Mouse (Mus musculus) lung, adult 2 months (tissue): ENCODE measurements around the gene Vps11. TPM values are rescaled to one million over a fixed set of nuclear protein-coding genes. Genes with fewer than 3 reads are reported as not detected.
"Not testable (repeated sequence)": the region's sequence is repeated elsewhere in the genome, so short reads cannot be mapped to it uniquely, and the experiment has no call there.

Experiments used
- DNase-seq: peaks from one replicate; pipeline ENCODE4 v3.0.0; 2022
- H3K4me1 ChIP-seq: fragments of 200-500 bp; 2 replicates; pipeline ENCODE4 v1.6.1; 2011; ENCODE audit warnings: low read length; ENCODE audit not compliant: control insufficient read depth, insufficient read depth
- H3K4me3 ChIP-seq: fragments of 200-500 bp; replicated peaks from 2 replicates; pipeline ENCODE3; 2011; ENCODE audit warnings: low read depth, mild to moderate bottlenecking, control low read depth, low read length; ENCODE audit errors: extremely low read depth
- CTCF ChIP-seq: fragments of 200-500 bp; IDR thresholded peaks from 2 replicates; pipeline ENCODE4 v1.5.1; 2011; ENCODE audit warnings: mild to moderate bottlenecking, low read length, control low read depth; ENCODE audit not compliant: insufficient read depth
- POLR2A ChIP-seq: fragments of 200-500 bp; IDR thresholded peaks from 2 replicates; pipeline ENCODE4 v1.6.1; 2011; ENCODE audit warnings: low read depth, mild to moderate bottlenecking, control low read depth, low read length, borderline replicate concordance; ENCODE audit errors: extremely low read depth
- WGBS: fragments of 180-500 bp; shearing (Covaris S2); methylation state at CpG from one replicate; pipeline ENCODE4 v1.1.7; 2018; 5-methylcytosine and 5-hydroxymethylcytosine counted together
- polyA plus RNA-seq: library from polyadenylated mRNA; depleted of rRNA; stranded (reverse); fragments of >200 nt; gene quantifications from 2 replicates; pipeline ENCODE4 v1.2.3, GENCODE M21; 2012

Gene Vps11
- polyA plus RNA-seq, 1 experiment, result 30.2 TPM

- DNase-seq, result peak; percentile 49
- Histone ChIP-seq H3K4me3 (peak overlapping the region; percentile 82), H3K4me1 (peaks cover 8% of the 10 kb centered on the region; the same call in 1 of the 2 replicates)
- 1% methylated on average over 22 of the region's 22 CpGs for WGBS
- TF ChIP-seq POLR2A, result no peak
- TF ChIP-seq CTCF, result no peak
These were observed 34.3 kb downstream of the Vps11 start for GRCm38 (mm10) chr9:44327064-44327711.

GRCm38 (mm10) chr9:44326371-44327063 lies 35.0 kb downstream of the Vps11 start:
- WGBS, result under 1% methylated on average over 38 of the region's 38 CpGs
- peak; percentile 77 for DNase-seq
- TF ChIP-seq POLR2A (peak; percentile 84; the same call in 1 of the 2 replicates), CTCF (no peak)
- Histone ChIP-seq H3K4me1 (peaks cover 8% of the 10 kb centered on the region; the same call in 1 of the 2 replicates), H3K4me3 (peak overlapping the region; percentile 82)

DNA sequence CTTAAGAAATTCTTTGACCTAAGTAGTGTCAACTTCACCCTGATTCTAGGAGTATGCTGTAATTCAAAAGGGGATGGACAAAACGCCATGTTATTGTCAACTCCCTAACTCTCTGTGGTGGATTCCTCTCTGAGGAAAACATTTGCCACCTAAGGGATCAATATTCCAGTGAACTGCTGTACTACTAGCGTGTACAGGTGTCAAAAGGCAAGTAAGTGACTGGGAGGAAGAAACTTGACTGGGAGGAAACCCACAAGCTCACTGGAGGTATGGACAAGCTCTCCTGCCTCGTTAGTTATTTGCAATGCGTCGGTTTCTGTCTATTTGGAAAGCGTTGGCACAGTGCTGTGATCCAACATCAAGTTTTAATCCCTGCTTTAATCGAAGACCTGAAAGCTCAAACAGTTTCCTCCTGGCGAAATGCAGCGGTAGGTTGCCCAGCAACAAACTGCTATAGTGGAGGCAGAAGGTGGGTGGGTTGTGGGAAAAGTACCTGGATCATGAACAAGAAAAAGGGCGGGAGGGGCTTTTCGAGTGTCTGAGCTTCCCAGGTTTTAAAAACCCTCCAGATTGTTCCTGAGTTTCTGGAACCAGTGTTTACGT lies 35.6 kb downstream of the Vps11 start, which contains the start of gene Dpagt1:
Gene Dpagt1, plus strand, starts transcription at position 252 of the 603 bp plus-strand sequence.
- TF ChIP-seq POLR2A, result no peak
- TF ChIP-seq CTCF, result no peak
- 2% methylated on average over 12 of the region's 12 CpGs for WGBS
- no peak for DNase-seq
- peaks cover 8% of the 10 kb centered on the region; the same call in 1 of the 2 replicates for H3K4me1 ChIP-seq
- H3K4me3 ChIP-seq, result peak within 1 kb of the TSS; percentile 82

- DNase-seq, H3K4me3 ChIP-seq: not testable (repeated sequence)
- peaks cover 12% of the 10 kb centered on the region; the same call in 1 of the 2 replicates for H3K4me1 ChIP-seq
- WGBS, result 63% methylated on average over 7 of the region's 8 CpGs
These were observed 36.3 kb downstream of the Vps11 start for GRCm38 (mm10) chr9:44325032-44325767.

DNA sequence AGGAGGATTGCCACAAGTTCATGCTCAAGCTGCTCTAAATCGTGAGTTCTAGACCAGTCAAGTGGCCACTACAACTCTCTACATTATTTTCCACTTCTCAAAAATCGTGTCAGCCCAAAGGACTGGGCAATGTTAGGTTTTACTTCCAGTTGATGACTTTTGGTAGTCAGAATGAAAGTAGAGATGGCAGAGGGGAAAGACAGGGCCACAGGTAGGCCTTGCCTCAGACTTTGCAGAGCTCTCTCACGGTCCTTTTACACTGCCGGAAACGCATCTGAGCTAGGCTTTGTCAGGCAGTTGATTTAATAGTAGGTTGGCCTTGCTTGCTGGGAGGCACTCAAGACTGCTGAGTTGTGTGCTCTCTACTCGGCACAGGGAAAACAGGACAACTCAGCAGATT lies 37.3 kb downstream of the Vps11 start:
- WGBS, result 77% methylated on average over 6 of the region's 6 CpGs
- peaks cover 12% of the 10 kb centered on the region; the same call in 1 of the 2 replicates for H3K4me1 ChIP-seq
- TF ChIP-seq CTCF (no peak), POLR2A (no peak)
- no peak for DNase-seq
- no peak overlapping the region for H3K4me3 ChIP-seq

- not testable (repeated sequence) for DNase-seq, H3K4me3 ChIP-seq
- WGBS, result 70% methylated on average over 4 of the region's 4 CpGs
These were observed 37.8 kb downstream of the Vps11 start for GRCm38 (mm10) chr9:44323656-44324055.

GRCm38 (mm10) chr9:44320799-44321133 lies 40.7 kb downstream of the Vps11 start:
- H3K4me3 ChIP-seq, result peak overlapping the region; percentile 35
- peaks cover 16% of the 10 kb centered on the region for H3K4me1 ChIP-seq
- 17% methylated on average over 6 of the region's 6 CpGs for WGBS
- DNase-seq, result no peak
- TF ChIP-seq POLR2A (no peak), CTCF (no peak)

More at GRCm38 (mm10) chr9:44323656-44324055, 37.8 kb downstream of the Vps11 start:
- peaks cover 14% of the 10 kb centered on the region for H3K4me1 ChIP-seq

- under 1% methylated on average over 67 of the region's 67 CpGs for WGBS
- peak; percentile 83 for DNase-seq
- TF ChIP-seq POLR2A (peak; percentile 45; the same call in 1 of the 2 replicates), CTCF (no peak)
- H3K4me1 ChIP-seq, result peaks cover 16% of the 10 kb centered on the region
- peak within 1 kb of the TSS; percentile 88 for H3K4me3 ChIP-seq
These were observed 41.3 kb downstream of the Vps11 start, which contains the start of gene C2cd2l for GRCm38 (mm10) chr9:44319887-44320798. Gene C2cd2l (minus strand): TSS chr9:44320285.
